Mouse (Mus musculus) lung, embryonic 16.5 days (tissue): ENCODE data around the gene Mfsd4a. TPM values are rescaled to one million over a fixed set of nuclear protein-coding genes. Genes with fewer than 3 reads are reported as not detected.

Source experiments
- polyA plus RNA-seq: library from polyadenylated mRNA; unstranded; fragments of >200 nt; fragmentation: Nextera tagmentation; extraction: Ambion mirVana; gene quantifications from 2 replicates; pipeline ENCODE4 v1.2.1, GENCODE M21; 2015

The Mfsd4a gene
- polyA plus RNA-seq, 1 experiment from 2014 or later: 16.6 TPM

Other genes starting within 250 kb of the Mfsd4a start
- gene Slc41a1, start 240.6 kb downstream of the Mfsd4a start, polyA plus RNA-seq: 12.6 and 13.7 TPM in 2 replicates
- 24.0 and 25.8 TPM in 2 replicates for gene Rab29, start 200.8 kb downstream of the Mfsd4a start, polyA plus RNA-seq
- gene Nucks1, start 157.5 kb downstream of the Mfsd4a start, polyA plus RNA-seq: 70.5 and 82.9 TPM in 2 replicates
- 4.2 TPM in 2 replicates for gene Slc45a3, start 105.1 kb downstream of the Mfsd4a start, polyA plus RNA-seq
- gene Elk4, start 60.5 kb downstream of the Mfsd4a start, polyA plus RNA-seq: 22.5 and 26.3 TPM in 2 replicates
- gene Cdk18, start 71.6 kb upstream of the Mfsd4a start, polyA plus RNA-seq: 8.7 and 9.0 TPM in 2 replicates
- 1.2 and 1.8 TPM in 2 replicates for gene Lemd1, start 123.4 kb upstream of the Mfsd4a start, polyA plus RNA-seq
- gene AC124108.1, start 123.4 kb upstream of the Mfsd4a start, polyA plus RNA-seq: 0.50 and 0.63 TPM in 2 replicates
- 0.63 TPM in 1 of 2 replicates, not detected in the other for gene Gm10188, start 161.7 kb upstream of the Mfsd4a start, polyA plus RNA-seq
- gene Klhdc8a, start 230.6 kb upstream of the Mfsd4a start, polyA plus RNA-seq: 0.50 and 0.87 TPM in 2 replicates
- 23.4 TPM in 2 replicates for gene Nuak2, start 248.1 kb upstream of the Mfsd4a start, polyA plus RNA-seq